Mouse (Mus musculus): ENCODE results near the gene Arfrp1.

Gene Arfrp1

DNA sequence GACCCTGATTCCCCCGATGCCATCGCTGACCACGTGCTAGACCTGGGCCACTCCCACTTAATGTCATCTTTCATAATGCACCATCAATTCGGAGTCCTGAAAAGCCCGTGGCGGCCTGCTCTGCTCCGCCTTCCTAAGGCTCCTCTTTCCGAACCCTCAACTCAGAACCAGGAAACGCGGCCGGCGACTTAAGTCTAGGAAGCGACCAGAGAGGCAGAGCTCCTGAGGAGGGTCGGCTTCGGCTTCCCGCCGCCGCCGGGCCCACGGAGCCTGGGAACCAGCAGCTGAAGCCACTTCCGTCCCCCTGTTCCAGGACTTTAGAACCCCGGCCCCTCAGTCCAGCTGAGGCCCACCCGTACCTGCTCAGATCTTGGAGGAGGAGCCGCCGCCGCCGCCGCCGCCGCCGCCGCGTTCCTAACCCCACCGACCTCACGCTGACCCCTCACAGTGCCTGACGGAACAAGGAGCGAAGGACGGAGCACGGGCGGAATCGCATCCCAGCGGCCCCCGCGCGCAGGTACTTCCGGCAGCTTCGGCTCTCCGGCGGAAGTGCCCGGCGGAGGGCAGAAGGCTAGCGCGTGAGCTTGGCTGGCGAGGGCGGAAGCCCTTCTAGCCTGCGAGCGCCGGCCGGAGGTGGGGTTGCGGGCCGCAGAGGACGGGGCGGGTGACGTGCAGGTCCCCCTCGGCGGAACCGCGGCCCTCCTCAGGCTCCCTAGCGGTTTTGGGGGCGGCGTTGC is at the start of gene Arfrp1, which contains the start of gene Zgpat:
Gene Arfrp1 (minus strand): TSS at position 545 of the 737 bp plus-strand sequence.
Gene Zgpat (plus strand): TSS at position 69 of the 737 bp plus-strand sequence.
- peak; percentile 39 for DNase-seq (ENCODE audit: extremely low spot score, low read depth, low spot score)

- no peak for DNase-seq (ENCODE audit: extremely low spot score, low read depth, low spot score)
Observed at GRCm38 (mm10) chr2:181413141-181413540, 47.9 kb upstream of the Arfrp1 start.

- peak; percentile 18 for DNase-seq (ENCODE audit: extremely low spot score, low read depth, low spot score)
Observed at GRCm38 (mm10) chr2:181410760-181411473, 45.7 kb upstream of the Arfrp1 start.

GRCm38 (mm10) chr2:181409643-181410042 is 44.4 kb upstream of the Arfrp1 start:
- DNase-seq (ENCODE audit: extremely low spot score, low read depth, low spot score) = no peak

GRCm38 (mm10) chr2:181403722-181404121 is 38.5 kb upstream of the Arfrp1 start:
- no peak for DNase-seq (ENCODE audit: extremely low spot score, low read depth, low spot score)

- no peak for DNase-seq (ENCODE audit: extremely low spot score, low read depth, low spot score)
Observed at GRCm38 (mm10) chr2:181401497-181401896, 36.3 kb upstream of the Arfrp1 start.

GRCm38 (mm10) chr2:181397207-181397761 is 32.1 kb upstream of the Arfrp1 start:
- no peak for DNase-seq (ENCODE audit: extremely low spot score, low read depth, low spot score)

DNA sequence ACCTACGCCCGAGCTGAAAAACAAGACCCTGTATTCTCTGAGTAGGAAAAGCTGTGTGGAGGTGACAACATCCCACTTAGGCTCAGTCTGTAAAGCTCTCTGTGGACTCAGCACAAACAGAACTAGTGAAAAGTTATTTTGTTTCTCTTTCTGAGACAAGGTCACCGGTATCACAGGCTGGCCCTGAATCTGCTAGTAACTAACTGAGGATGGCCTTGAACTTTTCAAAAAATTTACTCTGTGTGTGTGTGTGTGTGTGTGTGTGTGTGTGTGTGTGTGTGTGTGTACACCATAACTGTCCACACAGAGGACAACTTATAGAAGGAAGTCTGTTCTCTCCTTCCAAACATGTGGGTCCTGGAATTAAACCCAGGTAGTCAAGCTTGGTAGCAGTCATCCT is 28.9 kb upstream of the Arfrp1 start:
- DNase-seq (ENCODE audit: extremely low spot score, low read depth, low spot score) = no peak

DNA sequence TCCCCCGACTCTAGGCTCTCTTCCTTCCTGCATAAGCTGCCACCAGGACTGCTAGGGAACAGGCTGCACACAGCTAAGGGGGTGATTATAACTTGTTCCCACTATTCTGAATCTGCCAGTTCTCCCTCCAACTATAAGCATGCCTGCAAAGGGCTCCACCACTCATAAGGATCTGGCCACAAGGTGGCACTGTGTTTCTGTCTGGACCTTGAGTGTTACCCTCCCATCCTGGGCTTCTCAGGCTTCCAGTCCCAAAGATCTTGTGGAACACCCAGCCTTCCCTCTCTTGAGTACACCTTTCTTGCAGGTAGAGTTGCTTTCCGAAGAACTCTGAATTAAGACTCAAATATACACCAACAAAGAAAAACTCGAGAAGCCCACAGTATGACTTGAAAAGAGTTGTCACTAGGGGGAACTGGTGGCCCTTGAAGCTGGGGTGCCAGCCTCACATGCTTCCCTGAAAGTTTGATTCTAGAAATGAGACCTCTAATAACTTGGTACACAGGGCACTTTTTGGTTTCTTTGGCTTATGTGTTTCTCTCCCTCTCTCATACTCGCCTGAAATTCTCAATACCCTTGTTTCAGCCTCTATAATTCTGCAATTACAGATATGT is 27.5 kb upstream of the Arfrp1 start:
- peak; percentile 77 for DNase-seq (ENCODE audit: extremely low spot score, low read depth, low spot score)

DNA sequence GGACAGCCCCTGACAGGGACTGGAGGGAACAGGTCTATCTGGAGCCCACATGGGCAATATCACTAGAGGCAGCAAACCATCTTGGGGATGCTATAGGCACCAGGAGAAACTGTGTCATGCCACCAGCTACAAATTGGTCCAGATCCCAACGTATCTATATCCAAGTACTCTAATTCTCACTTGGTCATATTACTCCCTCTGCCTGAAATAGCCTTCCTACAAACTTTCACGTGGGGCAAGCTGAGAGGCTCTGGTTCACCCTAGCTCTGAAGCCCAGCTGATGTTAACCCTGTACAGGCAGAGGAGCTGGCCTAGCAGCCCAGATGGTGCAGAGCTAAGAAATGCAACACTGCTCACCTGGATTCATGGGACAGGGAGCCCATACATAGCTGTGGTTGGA is 26.3 kb upstream of the Arfrp1 start:
- DNase-seq (ENCODE audit: extremely low spot score, low read depth, low spot score) = no peak

GRCm38 (mm10) chr2:181391022-181391421 is 25.8 kb upstream of the Arfrp1 start:
- DNase-seq (ENCODE audit: extremely low spot score, low read depth, low spot score) = no peak

- DNase-seq (ENCODE audit: extremely low spot score, low read depth, low spot score) = no peak
Observed at GRCm38 (mm10) chr2:181390136-181390870, 25.1 kb upstream of the Arfrp1 start.

- no peak for DNase-seq (ENCODE audit: extremely low spot score, low read depth, low spot score)
Observed at GRCm38 (mm10) chr2:181386663-181387210, 21.5 kb upstream of the Arfrp1 start.

- DNase-seq (ENCODE audit: extremely low spot score, low read depth, low spot score) = no peak
Observed at GRCm38 (mm10) chr2:181385885-181386284, 20.7 kb upstream of the Arfrp1 start.

- DNase-seq (ENCODE audit: extremely low spot score, low read depth, low spot score) = no peak
Observed at GRCm38 (mm10) chr2:181384919-181385391, 19.8 kb upstream of the Arfrp1 start.

DNA sequence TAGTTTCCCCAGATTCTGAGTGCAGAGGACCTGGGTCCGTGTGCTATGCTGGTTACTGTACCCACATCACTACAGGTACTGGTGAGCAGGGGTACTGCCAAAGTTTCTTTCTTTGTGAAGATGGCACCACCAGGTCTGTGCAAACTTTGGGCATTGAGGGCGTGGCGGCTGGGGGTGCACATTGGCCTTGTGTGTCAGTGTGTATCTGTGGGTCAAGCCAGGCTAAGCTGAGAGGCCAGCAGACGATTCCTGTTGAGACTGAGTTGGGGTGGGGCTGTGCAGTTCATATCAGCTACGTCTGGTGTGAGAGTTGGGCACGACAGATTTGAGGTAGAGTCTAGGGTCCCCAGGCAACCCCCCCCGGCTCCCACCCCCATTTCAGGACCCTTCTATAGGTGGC is 19.3 kb upstream of the Arfrp1 start:
- DNase-seq (ENCODE audit: extremely low spot score, low read depth, low spot score) = no peak

DNA sequence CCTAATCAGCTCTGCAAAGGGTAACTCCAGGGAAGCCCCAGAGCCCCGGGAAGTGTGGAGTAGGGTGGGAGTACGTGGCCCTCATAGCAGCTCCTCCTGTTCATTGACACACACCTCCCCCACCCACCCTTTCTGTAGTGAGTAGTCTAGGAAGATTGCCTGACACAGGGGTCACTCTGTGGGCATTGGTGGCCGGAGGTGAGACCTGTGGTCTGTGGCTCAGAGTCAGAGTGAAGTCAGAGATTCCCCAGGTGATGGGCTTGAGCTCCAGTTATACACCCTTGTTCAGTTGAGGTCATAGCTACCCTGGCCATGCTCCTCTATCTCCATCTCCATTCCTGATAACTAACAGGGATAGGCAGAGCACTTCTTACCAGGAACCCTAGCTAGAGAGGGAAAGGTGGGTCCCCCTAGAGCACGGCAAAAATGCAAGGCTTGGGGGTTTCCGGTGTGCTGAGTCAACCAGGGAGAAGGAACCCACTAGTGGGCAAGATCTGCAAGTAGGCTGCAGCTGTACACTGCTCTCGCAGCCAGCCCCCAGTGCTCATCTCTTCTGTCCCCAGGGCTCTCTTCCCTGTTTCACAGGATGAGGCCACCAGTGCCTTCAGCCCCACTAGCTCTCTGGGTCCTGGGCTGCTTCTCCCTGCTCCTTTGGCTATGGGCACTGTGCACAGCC is 16.6 kb upstream of the Arfrp1 start:
- DNase-seq (ENCODE audit: extremely low spot score, low read depth, low spot score) = no peak

GRCm38 (mm10) chr2:181381107-181381506 is 15.9 kb upstream of the Arfrp1 start:
- no peak for DNase-seq (ENCODE audit: extremely low spot score, low read depth, low spot score)

DNA sequence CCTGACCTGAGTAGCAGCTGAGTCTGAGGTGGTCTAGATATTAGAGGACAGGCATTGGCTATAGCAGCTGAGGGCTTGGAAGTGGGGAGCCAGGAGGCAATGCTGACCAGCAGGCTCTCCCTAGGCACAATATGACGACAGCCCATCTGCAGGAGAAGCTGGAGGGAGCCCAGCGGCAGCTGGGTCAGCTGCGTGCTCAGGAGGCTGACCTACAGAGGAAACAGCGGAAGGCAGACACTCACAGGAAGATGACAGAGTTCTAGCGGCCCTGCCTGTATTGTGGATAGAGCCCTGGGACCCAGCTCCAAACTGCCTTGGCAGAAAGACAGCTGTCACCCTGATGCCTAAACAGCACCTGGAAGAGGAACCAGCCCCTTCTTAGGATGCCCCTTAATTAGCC is 15.0 kb upstream of the Arfrp1 start:
- DNase-seq (ENCODE audit: extremely low spot score, low read depth, low spot score) = no peak

DNA sequence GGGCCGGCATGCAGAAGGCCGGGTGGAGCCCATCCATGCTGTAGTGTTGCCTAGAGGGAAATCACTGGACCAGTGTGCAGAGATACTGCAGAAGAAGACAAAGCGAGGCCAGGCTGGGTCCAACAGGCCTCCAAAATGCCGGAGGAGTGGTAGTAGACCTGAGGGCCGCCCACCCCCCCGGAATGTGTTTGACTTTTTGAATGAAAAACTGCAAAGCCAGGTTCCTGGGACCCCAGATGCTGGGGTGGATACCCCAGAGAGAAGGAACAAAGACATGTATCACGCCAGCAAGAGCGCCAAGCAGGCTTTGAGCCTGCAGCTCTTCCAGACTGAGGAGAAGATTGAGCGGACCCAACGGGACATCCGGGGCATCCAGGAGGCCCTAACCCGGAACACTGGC is 14.6 kb upstream of the Arfrp1 start, which contains the start of gene Lime1:
Gene Lime1 (plus strand): TSS at position 301 of the 400 bp plus-strand sequence.
- DNase-seq (ENCODE audit: extremely low spot score, low read depth, low spot score) = no peak
